Mouse (Mus musculus) erythroblast, embryonic 14.5 days (primary cell): ENCODE data around the gene Ddr1.

ENCODE experiments used
- GATA1 ChIP-seq: IDR thresholded peaks from 2 replicates; pipeline ENCODE4 v1.6.1; 2012; ENCODE audit warnings: low read length, inconsistent platforms, mixed read lengths
- TAL1 ChIP-seq: IDR thresholded peaks from 3 replicates; pipeline ENCODE4 v1.6.1; 2012; ENCODE audit warnings: low read length, inconsistent platforms, mixed read lengths

- TF ChIP-seq GATA1 (no peak), TAL1 (no peak)
Measured at GRCm38 (mm10) chr17:35636363-35636762, 68.1 kb downstream of the Ddr1 start.
